Mouse (Mus musculus) liver, embryonic 13.5 days (tissue): Measurements from ENCODE around the gene Cacna1c. TPM values are rescaled to one million over a fixed set of nuclear protein-coding genes. Genes with fewer than 3 reads are reported as not detected.

Experiments used
- ATAC-seq: fragments of 200-750 bp; cut with Nextera tagmentation; 2 replicates; pipeline ENCODE4 v1.8.0; 2017; ENCODE audit warnings: low read depth, mild to moderate bottlenecking, moderate number of reproducible peaks, moderate library complexity
- DNase-seq: peaks from one replicate; pipeline ENCODE4 v3.0.0; 2022
- H3K27ac ChIP-seq: fragments of 300-500 bp; sonication (generic); 2 replicates; pipeline ENCODE4 v1.5.1; 2015; ENCODE audit warnings: moderate library complexity, mild to moderate bottlenecking, inconsistent platforms
- H3K27me3 ChIP-seq: fragments of 300-500 bp; sonication (generic); 2 replicates; pipeline ENCODE4 v1.6.1; 2015; ENCODE audit warnings: mild to moderate bottlenecking, inconsistent platforms
- H3K36me3 ChIP-seq: fragments of 300-500 bp; sonication (generic); 2 replicates; pipeline ENCODE4 v1.6.1; 2015; ENCODE audit warnings: mild to moderate bottlenecking, inconsistent platforms
- H3K4me1 ChIP-seq: fragments of 300-500 bp; sonication (generic); replicated peaks from 2 replicates; pipeline ENCODE4 v1.6.1; 2015; ENCODE audit warnings: inconsistent platforms
- H3K4me2 ChIP-seq: fragments of 300-500 bp; sonication (generic); 2 replicates; pipeline ENCODE4 v1.6.1; 2015; ENCODE audit warnings: inconsistent platforms, mild to moderate bottlenecking, moderate library complexity
- H3K4me3 ChIP-seq: fragments of 300-500 bp; sonication (generic); replicated peaks from 2 replicates; pipeline ENCODE4 v1.5.1; 2015; ENCODE audit warnings: mild to moderate bottlenecking, inconsistent platforms
- H3K9ac ChIP-seq: fragments of 300-500 bp; sonication (generic); 2 replicates; pipeline ENCODE4 v1.6.1; 2015; ENCODE audit warnings: mild to moderate bottlenecking, inconsistent platforms
- H3K9me3 ChIP-seq: fragments of 300-500 bp; sonication (generic); replicated peaks from 2 replicates; pipeline ENCODE4 v1.6.1; 2016; ENCODE audit warnings: inconsistent platforms
- WGBS: fragments of 180-500 bp; shearing (Covaris S2); methylation state at CpG from one replicate; pipeline ENCODE4 v1.1.7; 2015; ENCODE audit not compliant: insufficient replicate concordance; 5-methylcytosine and 5-hydroxymethylcytosine counted together
- polyA plus RNA-seq: library from polyadenylated mRNA; unstranded; fragments of >200 nt; fragmentation: Nextera tagmentation; extraction: Ambion mirVana; gene quantifications from 2 replicates; pipeline ENCODE4 v1.2.1, GENCODE M21; 2015

Cacna1c gene
- polyA plus RNA-seq, 1 experiment from 2014 or later, result 0.25 TPM

DNA sequence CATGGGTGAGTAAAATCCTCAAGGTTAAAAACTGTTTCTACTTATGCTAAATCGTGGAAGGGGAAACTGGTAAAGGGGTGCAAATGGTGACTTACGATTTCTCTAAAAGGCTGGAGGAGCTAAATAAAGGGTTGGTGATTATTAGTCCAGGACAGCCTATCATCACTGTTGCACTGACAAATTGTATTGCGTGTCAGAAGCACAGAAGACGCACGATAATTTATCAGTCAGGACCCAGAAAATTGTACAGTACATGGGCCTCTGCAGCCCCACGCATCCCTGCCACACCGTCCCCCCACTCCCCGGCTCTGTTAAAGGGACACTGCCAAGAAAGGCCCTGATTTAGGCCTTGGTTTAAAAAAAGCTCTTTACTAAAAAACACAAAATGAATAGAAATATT is 352.7 kb downstream of the Cacna1c start:
- Histone ChIP-seq H3K4me3 (no peak overlapping the region), H3K4me2 (no peak overlapping the region), H3K27me3 (no peaks in the 10 kb centered on the region), H3K27ac (no peak overlapping the region), H3K9ac (no peak overlapping the region), H3K9me3 (no peaks in the 10 kb centered on the region), H3K4me1 (peaks cover 55% of the 10 kb centered on the region), H3K36me3 (no peaks in the 10 kb centered on the region)
- DNase-seq (no peak), ATAC-seq (peak; percentile 73)
- 40% methylated on average over 8 of the region's 8 CpGs for whole genome bisulfite sequencing

DNA sequence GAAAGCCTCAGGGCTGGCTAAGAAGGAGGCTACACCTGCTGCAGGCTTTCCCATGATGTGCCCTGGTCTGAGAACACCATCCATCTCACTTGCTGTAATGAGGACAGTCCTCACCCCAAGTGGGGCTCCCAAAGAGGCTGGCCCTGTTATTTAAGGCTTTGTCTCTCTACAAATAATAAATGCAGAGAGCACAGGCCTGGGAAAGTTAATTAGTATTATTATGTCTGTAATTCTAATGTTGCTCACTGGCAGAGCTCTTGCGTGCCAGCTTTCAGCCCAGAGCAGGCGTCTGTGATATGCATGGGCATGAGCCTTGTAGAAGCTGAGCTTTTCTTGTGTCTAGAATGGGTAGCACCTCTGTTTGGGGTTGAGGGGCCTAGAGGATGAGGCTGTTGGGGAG is 354.3 kb downstream of the Cacna1c start:
- ATAC-seq (no peak), DNase-seq (no peak)
- Histone ChIP-seq H3K27ac (no peak overlapping the region), H3K9ac (no peak overlapping the region), H3K9me3 (no peaks in the 10 kb centered on the region), H3K4me2 (no peak overlapping the region), H3K36me3 (no peaks in the 10 kb centered on the region), H3K27me3 (no peaks in the 10 kb centered on the region), H3K4me3 (no peak overlapping the region), H3K4me1 (peaks cover 66% of the 10 kb centered on the region)
- WGBS, result 80% methylated on average over 2 of the region's 2 CpGs

DNA sequence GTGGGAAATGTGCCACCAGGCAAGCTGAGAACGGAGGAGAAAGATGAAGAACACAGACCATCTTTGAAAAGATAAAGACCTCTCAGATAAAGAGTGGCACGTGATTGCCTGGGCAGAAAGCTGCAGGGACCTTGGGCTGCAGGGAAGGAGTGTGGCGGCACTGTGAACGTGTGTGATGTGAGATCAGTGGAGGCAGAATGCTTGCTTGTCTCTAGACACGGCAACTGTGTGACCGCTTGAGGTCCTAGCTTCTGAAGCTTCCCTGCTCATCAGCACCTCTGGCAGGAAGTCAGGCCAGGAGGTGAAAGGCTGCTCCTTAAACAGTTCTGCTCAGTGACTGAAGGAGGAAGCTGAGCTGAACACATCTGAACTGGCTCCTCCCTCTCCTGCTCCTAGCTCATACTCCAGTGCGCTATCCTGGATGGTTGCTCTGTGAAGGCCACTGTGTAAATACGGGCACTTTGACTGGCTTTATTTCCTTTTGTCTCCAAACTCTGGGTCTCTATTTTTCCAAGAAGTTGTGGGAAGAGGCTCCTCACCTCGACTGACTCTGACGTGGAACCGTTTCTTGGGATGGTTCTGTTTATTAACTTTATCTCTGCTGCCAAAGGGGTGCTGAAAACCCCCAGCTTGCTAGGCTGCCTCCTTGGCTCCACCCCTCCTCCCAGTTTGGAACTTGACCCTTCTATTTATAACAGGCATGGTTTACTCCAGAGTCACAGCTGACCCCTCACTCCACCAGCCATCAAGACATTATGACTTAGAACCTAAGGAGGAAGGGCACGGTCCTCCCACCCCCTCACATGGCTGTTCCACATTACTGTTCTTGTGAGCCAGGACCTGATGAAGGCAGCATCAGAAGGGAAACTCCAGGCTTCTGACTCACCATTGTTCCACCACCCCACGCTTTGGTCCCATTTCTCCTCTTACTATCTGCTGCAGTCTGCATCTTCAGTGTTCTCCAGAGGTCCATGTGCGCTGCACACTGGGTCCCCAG is 357.0 kb downstream of the Cacna1c start:
- ATAC-seq, result peak; percentile 80
- H3K9ac ChIP-seq, result peak overlapping the region; percentile 39; the same call in 1 of the 2 replicates

DNA sequence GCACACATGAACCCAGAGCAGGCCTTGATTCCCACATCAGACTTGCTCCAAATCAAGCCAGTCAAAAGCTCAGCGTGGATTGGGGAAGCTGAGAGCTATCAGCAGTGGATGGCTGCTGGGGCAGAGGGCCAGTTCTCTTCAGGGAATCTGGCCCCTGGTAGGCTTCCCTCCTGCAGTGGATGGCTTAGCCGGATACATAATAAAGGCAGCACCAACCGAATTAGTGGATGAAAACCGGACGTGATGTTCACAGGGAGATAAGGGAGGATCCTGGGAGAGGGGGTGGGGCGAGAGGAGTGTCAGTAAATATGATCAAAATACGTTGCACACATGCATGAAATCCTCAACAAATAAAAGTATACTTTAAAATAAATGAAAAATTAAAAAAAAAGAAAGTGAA is 359.5 kb downstream of the Cacna1c start:
- Histone ChIP-seq H3K4me2 (peak overlapping the region; percentile 40), H3K4me3 (no peak overlapping the region), H3K4me1 (peaks cover 69% of the 10 kb centered on the region), H3K27ac (peak overlapping the region; percentile 34), H3K36me3 (no peaks in the 10 kb centered on the region), H3K9ac (peak overlapping the region; percentile 26; the same call in 1 of the 2 replicates), H3K9me3 (no peaks in the 10 kb centered on the region), H3K27me3 (no peaks in the 10 kb centered on the region)
- 16% methylated on average over 7 of the region's 7 CpGs for WGBS
- ATAC-seq (peak; percentile 18; the same call in 1 of the 2 replicates), DNase-seq (peak; percentile 33)

More for the DNA sequence above, 357.0 kb downstream of the Cacna1c start:
- DNase-seq, result no peak
- WGBS, result 18% methylated on average over 14 of the region's 14 CpGs
- H3K27ac ChIP-seq, result peak overlapping the region; percentile 44
- no peaks in the 10 kb centered on the region for H3K9me3 ChIP-seq
- H3K4me1 ChIP-seq, result peaks cover 62% of the 10 kb centered on the region
- no peak overlapping the region for H3K4me3 ChIP-seq
- H3K36me3 ChIP-seq, result no peaks in the 10 kb centered on the region
- H3K4me2 ChIP-seq, result peak overlapping the region; percentile 34
- no peaks in the 10 kb centered on the region for H3K27me3 ChIP-seq

DNA sequence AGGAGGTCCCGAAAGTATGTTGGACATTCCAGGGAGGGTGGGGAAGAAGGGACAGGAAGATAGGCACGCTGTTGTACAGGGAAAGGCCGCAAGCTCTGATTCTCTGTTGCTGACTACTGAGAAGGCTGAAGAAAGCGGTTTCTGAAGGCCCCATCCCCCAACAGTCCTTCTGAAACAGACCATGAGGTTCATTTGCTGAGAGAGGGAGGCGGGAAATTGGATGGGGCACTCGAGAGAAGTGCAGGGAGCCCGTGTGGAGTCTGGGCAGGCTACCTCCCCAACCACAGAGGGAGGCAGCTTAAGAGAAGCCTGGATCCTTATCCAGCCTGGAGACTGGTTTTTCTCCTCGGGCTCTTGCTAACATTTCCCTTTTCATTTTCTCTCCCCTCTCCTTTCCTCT is 362.2 kb downstream of the Cacna1c start:
- Histone ChIP-seq H3K4me1 (peaks cover 73% of the 10 kb centered on the region), H3K27ac (no peak overlapping the region), H3K9me3 (no peaks in the 10 kb centered on the region), H3K27me3 (no peaks in the 10 kb centered on the region), H3K36me3 (no peaks in the 10 kb centered on the region), H3K4me3 (no peak overlapping the region), H3K9ac (no peak overlapping the region), H3K4me2 (no peak overlapping the region)
- WGBS, result 65% methylated on average over 8 of the region's 8 CpGs
- DNase-seq (no peak), ATAC-seq (no peak)

DNA sequence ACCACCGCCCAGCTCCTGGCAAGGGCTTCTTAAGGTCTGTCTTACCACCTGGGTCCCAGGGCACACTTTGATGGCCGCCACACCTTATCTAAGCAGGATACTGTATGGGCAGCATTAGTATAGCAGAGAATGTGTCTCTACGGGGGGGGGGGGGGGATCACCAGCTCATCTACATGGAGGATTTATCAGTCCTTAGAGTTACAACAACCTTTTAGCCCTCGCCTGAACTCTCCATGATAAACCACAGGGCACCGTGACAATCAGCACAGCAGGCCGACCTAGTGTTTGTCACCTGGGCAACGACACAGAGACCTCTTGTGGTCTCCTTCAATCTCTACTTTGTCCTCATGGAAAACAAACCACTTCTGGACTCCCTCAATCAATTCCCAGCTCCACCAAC is 363.2 kb downstream of the Cacna1c start:
- no peak overlapping the region for H3K9ac ChIP-seq
- WGBS, result 22% methylated on average over 7 of the region's 7 CpGs
- H3K4me2 ChIP-seq, result no peak overlapping the region
- H3K9me3 ChIP-seq, result no peaks in the 10 kb centered on the region
- peak overlapping the region; percentile 45; the same call in 1 of the 2 replicates for H3K27ac ChIP-seq
- H3K27me3 ChIP-seq, result no peaks in the 10 kb centered on the region
- no peak overlapping the region for H3K4me3 ChIP-seq
- peak; percentile 34 for DNase-seq
- ATAC-seq, result peak; percentile 68
- no peaks in the 10 kb centered on the region for H3K36me3 ChIP-seq
- peaks cover 63% of the 10 kb centered on the region for H3K4me1 ChIP-seq

DNA sequence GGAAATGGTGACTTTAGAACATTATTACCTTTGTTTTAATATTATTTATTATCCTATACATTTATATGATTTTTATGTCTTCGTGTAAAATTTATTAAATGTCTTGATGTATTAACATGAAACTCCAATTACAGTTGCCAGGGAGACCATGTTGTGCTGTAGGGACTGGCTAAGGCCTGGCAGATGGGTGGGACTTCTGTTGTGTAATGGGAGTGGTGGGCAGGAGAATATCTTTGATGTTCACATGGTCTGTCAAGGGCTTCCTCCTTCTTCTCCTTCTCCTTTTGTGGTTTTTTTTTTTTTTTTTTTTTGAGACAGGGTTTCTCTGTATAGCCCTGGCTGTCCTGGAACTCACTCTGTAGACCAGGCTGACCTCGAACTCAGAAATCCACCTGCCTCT is 363.6 kb downstream of the Cacna1c start:
- no peak overlapping the region for H3K9ac ChIP-seq
- 36% methylated on average over 2 of the region's 2 CpGs for WGBS
- H3K36me3 ChIP-seq, result no peaks in the 10 kb centered on the region
- H3K4me2 ChIP-seq, result no peak overlapping the region
- no peaks in the 10 kb centered on the region for H3K9me3 ChIP-seq
- DNase-seq, result peak; percentile 21
- no peak overlapping the region for H3K4me3 ChIP-seq
- no peaks in the 10 kb centered on the region for H3K27me3 ChIP-seq
- H3K27ac ChIP-seq, result peak overlapping the region; percentile 45; the same call in 1 of the 2 replicates
- ATAC-seq, result peak; percentile 58
- H3K4me1 ChIP-seq, result peaks cover 61% of the 10 kb centered on the region

DNA sequence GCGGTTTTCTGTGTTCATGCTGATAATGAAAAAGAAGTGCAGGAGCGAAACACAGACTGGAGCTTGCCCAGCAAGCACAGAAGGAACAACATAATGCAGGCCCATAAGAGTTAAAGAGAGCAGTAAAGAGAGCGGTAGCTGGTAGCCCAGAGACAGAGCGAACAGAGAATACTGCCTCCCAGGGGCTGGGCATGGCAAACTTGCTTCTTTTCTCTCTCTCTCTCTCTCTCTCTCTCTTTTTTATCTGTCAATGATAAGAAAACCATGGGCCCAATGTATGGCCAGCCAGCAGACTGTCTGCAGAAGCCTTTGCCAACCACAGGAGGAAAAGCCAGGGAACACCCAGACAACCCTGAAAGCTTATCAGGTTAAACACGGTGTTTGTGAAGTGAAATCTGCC is 365.4 kb downstream of the Cacna1c start:
- ATAC-seq (peak; percentile 84), DNase-seq (peak; percentile 55)
- H3K4me3 ChIP-seq, result no peak overlapping the region
- H3K36me3 ChIP-seq, result no peaks in the 10 kb centered on the region
- H3K27me3 ChIP-seq, result no peaks in the 10 kb centered on the region
- 22% methylated on average over 5 of the region's 5 CpGs for WGBS
- peak overlapping the region; percentile 15; the same call in 1 of the 2 replicates for H3K9ac ChIP-seq
- H3K9me3 ChIP-seq, result no peaks in the 10 kb centered on the region
- H3K4me1 ChIP-seq, result peaks cover 50% of the 10 kb centered on the region
- H3K4me2 ChIP-seq, result peak overlapping the region; percentile 43
- H3K27ac ChIP-seq, result peak overlapping the region; percentile 48

DNA sequence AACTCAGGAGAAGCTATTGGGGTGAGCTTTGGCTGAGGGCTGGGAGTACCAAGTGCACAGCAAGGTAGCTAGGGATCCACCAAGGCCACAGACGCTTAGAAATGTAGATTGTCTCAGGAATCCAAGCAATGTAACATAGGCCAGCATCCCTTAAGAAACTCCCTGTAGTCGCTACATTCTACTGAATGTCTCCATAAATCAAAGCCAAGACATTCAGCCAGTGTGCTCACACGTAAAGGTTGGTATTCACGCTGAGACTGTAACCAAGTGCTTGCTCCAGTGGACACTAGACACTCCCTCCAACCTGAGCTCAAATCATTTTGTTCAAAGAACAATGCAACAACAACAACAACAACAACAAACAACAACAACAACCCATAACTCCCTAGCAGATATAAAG is 368.0 kb downstream of the Cacna1c start:
- H3K27ac ChIP-seq, result no peak overlapping the region
- H3K9me3 ChIP-seq, result no peaks in the 10 kb centered on the region
- no peaks in the 10 kb centered on the region for H3K27me3 ChIP-seq
- no peak overlapping the region for H3K4me2 ChIP-seq
- DNase-seq (no peak), ATAC-seq (no peak)
- H3K36me3 ChIP-seq, result no peaks in the 10 kb centered on the region
- 76% methylated on average over 4 of the region's 4 CpGs for WGBS
- H3K4me1 ChIP-seq, result peaks cover 33% of the 10 kb centered on the region
- H3K4me3 ChIP-seq, result no peak overlapping the region
- H3K9ac ChIP-seq, result no peak overlapping the region

DNA sequence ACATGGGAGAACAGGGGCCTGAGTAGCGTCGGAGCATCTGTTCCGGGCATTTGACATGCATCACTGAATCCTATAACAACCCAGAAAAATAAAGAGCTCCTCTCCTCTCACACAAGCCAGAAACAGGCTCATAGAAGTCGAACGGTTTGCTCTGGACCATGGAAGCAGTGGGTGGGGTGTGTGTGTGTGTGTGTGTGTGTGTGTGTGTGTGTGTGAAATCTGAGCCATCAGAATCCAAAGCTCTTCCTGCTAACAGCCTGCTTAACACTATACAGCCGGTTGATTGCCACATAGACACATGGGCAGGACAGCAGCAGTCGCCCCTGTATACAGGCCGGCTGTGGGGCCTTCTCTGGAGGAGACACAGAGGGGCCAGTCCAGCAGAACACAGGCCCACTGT is 368.7 kb downstream of the Cacna1c start:
- Histone ChIP-seq H3K36me3 (no peaks in the 10 kb centered on the region), H3K9ac (no peak overlapping the region), H3K4me3 (no peak overlapping the region), H3K4me1 (peaks cover 26% of the 10 kb centered on the region), H3K9me3 (no peaks in the 10 kb centered on the region), H3K27ac (no peak overlapping the region), H3K4me2 (no peak overlapping the region), H3K27me3 (no peaks in the 10 kb centered on the region)
- 79% methylated on average over 8 of the region's 8 CpGs for WGBS
- DNase-seq (no peak), ATAC-seq (no peak)

DNA sequence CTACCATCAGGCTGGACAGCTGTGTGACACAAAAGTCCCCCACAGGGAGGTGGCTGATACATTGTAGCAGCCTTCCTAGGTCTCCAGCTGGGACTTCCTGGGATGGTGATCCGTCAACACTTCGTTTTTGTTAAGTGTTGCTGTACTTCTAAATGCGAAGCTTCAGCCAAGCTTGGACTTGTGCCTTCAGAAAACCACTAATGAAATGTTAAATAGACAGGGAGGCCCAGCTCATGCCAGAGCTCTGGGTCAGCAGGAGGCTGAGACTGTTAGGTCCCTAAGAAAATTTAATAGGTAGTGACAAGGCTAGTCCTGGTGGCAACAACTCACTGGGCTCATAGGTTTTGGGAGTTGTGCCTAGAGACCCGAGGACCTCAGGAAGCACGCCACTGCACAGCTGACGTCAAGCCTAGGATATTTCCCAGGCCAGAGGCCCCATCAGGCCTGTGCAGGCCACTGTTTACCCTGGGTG is 370.8 kb downstream of the Cacna1c start:
- H3K27me3 ChIP-seq, result no peaks in the 10 kb centered on the region
- peaks cover 6% of the 10 kb centered on the region for H3K4me1 ChIP-seq
- no peaks in the 10 kb centered on the region for H3K9me3 ChIP-seq
- H3K4me2 ChIP-seq, result no peak overlapping the region
- no peak overlapping the region for H3K4me3 ChIP-seq
- no peak overlapping the region for H3K9ac ChIP-seq
- no peaks in the 10 kb centered on the region for H3K36me3 ChIP-seq
- DNase-seq (no peak), ATAC-seq (no peak)
- WGBS, result 61% methylated on average over 6 of the region's 6 CpGs
- no peak overlapping the region for H3K27ac ChIP-seq
